Mouse (Mus musculus) myocyte (in vitro differentiated cells): ENCODE results near the gene 4931428F04Rik.

Source experiments
- CEBPB ChIP-seq: IDR thresholded peaks from 2 replicates; pipeline ENCODE4 v1.6.1; 2011; ENCODE audit warnings: mild to moderate bottlenecking, moderate library complexity; ENCODE audit not compliant: poor library complexity, insufficient read depth, severe bottlenecking
- MYOG ChIP-seq, 3 experiments: IDR thresholded peaks; one replicate each; pipeline ENCODE4 v1.6.1; 2011; ENCODE audit warnings: control low read depth in 2 of 3, low read depth in 2 of 3, mild to moderate bottlenecking in 2 of 3; ENCODE audit not compliant: insufficient read length in 2 of 3, control insufficient read depth in 1 of 3, insufficient read depth in 1 of 3
- POLR2A ChIP-seq: IDR thresholded peaks from one replicate; pipeline ENCODE4 v1.6.1; 2011; ENCODE audit warnings: low read depth, mild to moderate bottlenecking, control low read depth, moderate library complexity; ENCODE audit not compliant: insufficient read length
- POLR2AphosphoS2 ChIP-seq: IDR thresholded peaks from one replicate; pipeline ENCODE4 v1.6.1; 2011; ENCODE audit warnings: low read depth, control low read depth; ENCODE audit not compliant: insufficient read length
- USF1 ChIP-seq: IDR thresholded peaks from one replicate; pipeline ENCODE4 v1.6.1; 2011; ENCODE audit warnings: low read depth, mild to moderate bottlenecking, control low read depth, moderate library complexity

- TF ChIP-seq MYOG (IDR thresholded peaks at IDR 0.05; ENCODE audit: control insufficient read depth in 1 of 3, insufficient read depth in 1 of 3, insufficient read length in 2 of 3, low read depth in 2 of 3) (peak in 1 of 3 experiments; percentile 17), CEBPB (no peak), POLR2AphosphoS2 (peak; percentile 88), POLR2A (peak; percentile 70), USF1 (no peak)
Measured at GRCm38 (mm10) chr8:105254152-105254965, 35.3 kb downstream of the 4931428F04Rik start.
